Mouse (Mus musculus) frontal cortex, postnatal 14 days (tissue): ENCODE measurements at regions not wholly inside any gene's neighbourhood (a gene's known extent, or its start where the extent isn't known, plus 50 kb on each side); places are given as distances from the start of the nearest gene placed in this dataset.

Experiments
- DNase-seq, 2 experiments: peaks; one replicate each; pipeline ENCODE4 v3.0.0; 2022; ENCODE audit warnings: low spot score in 2 of 2

GRCm38 (mm10) chr6:17157270-17157669, 92.3 kb downstream of the Tes start:
- DNase-seq = no peak

- peak; percentile 23 to 34 for DNase-seq
Observed at GRCm38 (mm10) chr6:17169971-17170781, 105.2 kb downstream of the Tes start.

GRCm38 (mm10) chr6:17170782-17171272, 105.9 kb downstream of the Tes start:
- DNase-seq = no peak

- DNase-seq = peak in 1 of 2 experiments; percentile 42
Observed at GRCm38 (mm10) chr6:17171273-17172011, 106.5 kb downstream of the Tes start.

- DNase-seq = no peak
Observed at GRCm38 (mm10) chr6:17172050-17172449, 107.1 kb downstream of the Tes start.

GRCm38 (mm10) chr6:17177153-17177552, 103.8 kb upstream of the Cav2 start:
- DNase-seq = no peak

GRCm38 (mm10) chr6:17179476-17179875, 101.5 kb upstream of the Cav2 start:
- no peak for DNase-seq

GRCm38 (mm10) chr6:17186604-17187003, 94.4 kb upstream of the Cav2 start:
- DNase-seq = no peak

- DNase-seq = no peak
Observed at GRCm38 (mm10) chr6:17187106-17187505, 93.9 kb upstream of the Cav2 start.

GRCm38 (mm10) chr6:17195538-17195937, 85.4 kb upstream of the Cav2 start:
- DNase-seq = no peak

- no peak for DNase-seq
Observed at GRCm38 (mm10) chr6:17197728-17198397, 83.1 kb upstream of the Cav2 start.

- no peak for DNase-seq
Observed at GRCm38 (mm10) chr6:17198876-17199275, 82.1 kb upstream of the Cav2 start.

- DNase-seq = no peak
Observed at GRCm38 (mm10) chr6:17201916-17202636, 78.9 kb upstream of the Cav2 start.

GRCm38 (mm10) chr6:17203302-17203701, 77.7 kb upstream of the Cav2 start:
- no peak for DNase-seq

GRCm38 (mm10) chr6:17203900-17204686, 76.9 kb upstream of the Cav2 start:
- DNase-seq = no peak

GRCm38 (mm10) chr6:17206932-17207331, 74.1 kb upstream of the Cav2 start:
- DNase-seq = no peak

- no peak for DNase-seq
Observed at GRCm38 (mm10) chr6:17209792-17210191, 71.2 kb upstream of the Cav2 start.

GRCm38 (mm10) chr6:17211346-17211745, 69.6 kb upstream of the Cav2 start:
- no peak for DNase-seq

- no peak for DNase-seq
Observed at GRCm38 (mm10) chr6:17214774-17215173, 66.2 kb upstream of the Cav2 start.

GRCm38 (mm10) chr6:17216442-17216841, 64.5 kb upstream of the Cav2 start:
- no peak for DNase-seq

GRCm38 (mm10) chr6:17223744-17224143, 57.2 kb upstream of the Cav2 start:
- no peak for DNase-seq
